Mouse (Mus musculus) stomach, postnatal 0 days (tissue): Measurements from ENCODE around the gene Scn1b.

Experiments
- CTCF ChIP-seq: IDR thresholded peaks from 2 replicates; pipeline ENCODE4 v1.5.1; 2016; ENCODE audit warnings: antibody characterized with exemption, low read depth, mild to moderate bottlenecking, moderate library complexity
- EP300 ChIP-seq: optimal IDR thresholded peaks from 2 replicates; pipeline ENCODE3; 2016; ENCODE audit warnings: antibody characterized with exemption

DNA sequence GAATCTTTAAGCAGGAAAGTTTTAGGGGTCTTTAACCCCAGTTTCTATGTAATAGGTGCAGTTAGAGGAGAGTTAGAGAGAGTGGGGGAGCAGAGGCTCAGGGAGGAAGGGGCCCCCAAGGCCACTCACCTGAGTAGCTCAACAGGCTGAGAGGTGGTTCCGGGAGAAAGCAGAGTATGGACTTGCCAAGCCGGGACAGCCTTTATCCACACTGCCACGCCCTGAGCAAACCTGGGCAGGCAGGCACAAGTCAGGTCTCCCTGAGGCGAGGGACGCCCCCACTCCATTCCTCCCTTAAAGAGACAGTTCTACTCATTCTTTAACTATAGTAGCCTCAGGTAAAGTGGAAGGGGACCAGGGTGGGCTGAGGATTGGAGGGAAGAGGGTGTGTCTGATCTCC lies 50.3 kb downstream of the Scn1b start, which contains the start of gene Fxyd3:
- TF ChIP-seq CTCF, result no peak
- no peak for TF ChIP-seq EP300
